Mouse (Mus musculus) embryonic facial prominence, embryonic 14.5 days (tissue): ENCODE measurements at regions not wholly inside any gene's neighbourhood (a gene's known extent, or its start where the extent isn't known, plus 50 kb on each side); places are given as distances from the start of the nearest gene placed in this dataset.
A peak's percentile ranks its signal among the peaks of the same experiment; 100 is the strongest.

Experiments
- ATAC-seq: fragments of 200-750 bp; cut with Nextera tagmentation; 2 replicates; pipeline ENCODE4 v1.8.0; 2017; ENCODE audit warnings: low read depth, moderate number of reproducible peaks, moderate TSS enrichment
- DNase-seq: peaks from one replicate; pipeline ENCODE4 v3.0.0-alpha.2; 2015; ENCODE audit warnings: low spot score
- H3K27ac ChIP-seq: fragments of 300-500 bp; sonication (generic); replicated peaks from 2 replicates; pipeline ENCODE4 v1.5.1; 2014; ENCODE audit warnings: low read depth, mild to moderate bottlenecking, low read length, moderate library complexity
- H3K27me3 ChIP-seq: fragments of 300-500 bp; sonication (generic); replicated peaks from 2 replicates; pipeline ENCODE4 v1.6.1; 2014; ENCODE audit warnings: low read length; ENCODE audit not compliant: control insufficient read depth, insufficient read depth
- H3K36me3 ChIP-seq: fragments of 300-500 bp; sonication (generic); 2 replicates; pipeline ENCODE4 v1.6.1; 2014; ENCODE audit warnings: low read length, mixed read lengths; ENCODE audit not compliant: control insufficient read depth, insufficient read depth
- H3K4me1 ChIP-seq: fragments of 300-500 bp; sonication (generic); 2 replicates; pipeline ENCODE4 v1.6.1; 2014; ENCODE audit warnings: antibody characterized with exemption, low read length; ENCODE audit not compliant: control insufficient read depth, insufficient read depth
- H3K4me2 ChIP-seq: fragments of 300-500 bp; sonication (generic); 2 replicates; pipeline ENCODE4 v1.6.1; 2014; ENCODE audit warnings: low read depth, mild to moderate bottlenecking, low read length, moderate library complexity, mixed read lengths
- H3K4me3 ChIP-seq: fragments of 300-500 bp; sonication (generic); 2 replicates; pipeline ENCODE4 v1.5.1; 2014; ENCODE audit warnings: low read depth, mild to moderate bottlenecking, low read length
- H3K9ac ChIP-seq: fragments of 300-500 bp; sonication (generic); 2 replicates; pipeline ENCODE4 v1.6.1; 2014; ENCODE audit warnings: low read depth, mild to moderate bottlenecking, low read length, moderate library complexity, mixed read lengths
- H3K9me3 ChIP-seq: fragments of 300-500 bp; sonication (generic); 2 replicates; pipeline ENCODE4 v1.6.1; 2016; ENCODE audit warnings: low read length; ENCODE audit not compliant: control insufficient read depth
- WGBS: fragments of 180-500 bp; shearing (Covaris S2); extraction: QIAGEN DNeasy Blood & Tissue Kit; methylation state at CpG from one replicate; pipeline ENCODE4 v1.1.7; 2014; 5-methylcytosine and 5-hydroxymethylcytosine counted together

DNA sequence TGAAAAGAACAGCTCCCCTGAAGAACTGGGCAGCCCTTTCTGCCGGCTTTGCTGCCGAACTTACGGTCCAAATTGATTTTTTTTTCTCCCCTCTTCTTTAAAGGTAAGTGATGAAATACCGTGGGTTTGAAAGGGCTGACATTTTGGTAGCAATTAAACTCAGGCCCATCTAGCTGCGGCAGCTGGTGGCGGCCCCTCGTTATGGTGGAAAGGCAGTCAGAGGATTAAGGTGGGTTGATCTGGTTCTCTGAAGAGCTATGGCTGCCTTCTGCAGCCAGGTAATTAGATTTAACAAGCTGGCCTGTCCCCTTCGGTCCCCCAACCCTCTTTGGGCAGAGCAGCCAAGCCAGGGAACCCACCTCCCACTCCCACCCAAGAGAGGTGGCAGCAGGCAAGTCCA is 214.1 kb upstream of the Csf3r start:
- H3K36me3 ChIP-seq: no peaks in the 10 kb centered on the region
- H3K4me1 ChIP-seq: no peaks in the 10 kb centered on the region
- no peaks in the 10 kb centered on the region for H3K27me3 ChIP-seq
- H3K9ac ChIP-seq: no peak overlapping the region
- no peak for DNase-seq
- H3K4me3 ChIP-seq: no peak overlapping the region
- H3K4me2 ChIP-seq: no peak overlapping the region
- no peak for ATAC-seq
- no peak overlapping the region for H3K27ac ChIP-seq
- 46% methylated on average over 8 of the region's 8 CpGs for WGBS
- H3K9me3 ChIP-seq: peaks cover 3% of the 10 kb centered on the region; the same call in 1 of the 2 replicates

DNA sequence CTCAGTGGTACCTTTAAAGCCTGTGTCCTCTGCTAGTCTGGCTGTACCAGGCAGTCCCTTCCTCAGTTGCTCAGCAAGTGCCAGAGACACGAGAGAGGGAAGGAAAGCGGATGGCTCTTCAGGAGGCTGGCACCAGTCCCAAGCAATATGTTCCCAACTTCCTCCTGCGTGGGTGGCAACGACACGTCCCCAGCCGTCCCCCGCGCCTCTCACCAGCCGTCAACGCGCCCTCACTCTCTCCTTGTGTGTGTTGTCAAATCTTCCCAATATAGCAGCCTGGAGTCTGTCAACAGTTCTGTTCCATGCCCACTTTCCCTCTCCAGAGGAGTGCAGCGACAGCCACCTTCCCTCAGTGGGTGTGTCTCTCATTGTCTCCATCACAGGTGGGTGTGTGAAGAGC is 210.0 kb upstream of the Csf3r start:
- no peaks in the 10 kb centered on the region for H3K9me3 ChIP-seq
- no peak overlapping the region for H3K9ac ChIP-seq
- 66% methylated on average over 11 of the region's 12 CpGs for WGBS
- no peak overlapping the region for H3K27ac ChIP-seq
- H3K4me2 ChIP-seq: no peak overlapping the region
- DNase-seq: no peak
- H3K36me3 ChIP-seq: no peaks in the 10 kb centered on the region
- ATAC-seq: no peak
- no peaks in the 10 kb centered on the region for H3K4me1 ChIP-seq
- H3K4me3 ChIP-seq: no peak overlapping the region
- H3K27me3 ChIP-seq: no peaks in the 10 kb centered on the region

DNA sequence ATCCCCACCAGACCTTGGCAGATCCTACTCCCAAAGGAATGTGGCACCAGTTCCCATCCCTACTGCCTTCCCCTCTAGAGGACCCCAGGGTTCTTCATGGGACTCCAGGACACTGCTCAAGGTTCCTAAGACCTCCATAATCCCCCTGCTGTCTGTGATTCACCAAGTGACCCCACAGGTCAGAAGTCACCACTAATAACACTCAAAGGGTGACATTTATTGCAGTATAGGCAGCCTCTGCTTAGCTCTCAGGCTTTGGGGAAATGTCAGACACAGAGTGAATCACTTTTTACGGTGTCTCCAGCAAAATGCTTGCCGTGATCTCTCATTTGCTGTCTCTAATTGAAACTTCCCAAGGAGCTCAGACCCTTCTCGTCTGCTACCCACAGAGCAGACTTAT is 209.1 kb upstream of the Csf3r start:
- H3K4me2 ChIP-seq: no peak overlapping the region
- H3K27ac ChIP-seq: no peak overlapping the region
- ATAC-seq: no peak
- no peaks in the 10 kb centered on the region for H3K36me3 ChIP-seq
- no peak overlapping the region for H3K4me3 ChIP-seq
- H3K4me1 ChIP-seq: no peaks in the 10 kb centered on the region
- H3K9ac ChIP-seq: no peak overlapping the region
- no peaks in the 10 kb centered on the region for H3K27me3 ChIP-seq
- WGBS: 65% methylated on average over 3 of the region's 3 CpGs
- no peak for DNase-seq
- no peaks in the 10 kb centered on the region for H3K9me3 ChIP-seq

DNA sequence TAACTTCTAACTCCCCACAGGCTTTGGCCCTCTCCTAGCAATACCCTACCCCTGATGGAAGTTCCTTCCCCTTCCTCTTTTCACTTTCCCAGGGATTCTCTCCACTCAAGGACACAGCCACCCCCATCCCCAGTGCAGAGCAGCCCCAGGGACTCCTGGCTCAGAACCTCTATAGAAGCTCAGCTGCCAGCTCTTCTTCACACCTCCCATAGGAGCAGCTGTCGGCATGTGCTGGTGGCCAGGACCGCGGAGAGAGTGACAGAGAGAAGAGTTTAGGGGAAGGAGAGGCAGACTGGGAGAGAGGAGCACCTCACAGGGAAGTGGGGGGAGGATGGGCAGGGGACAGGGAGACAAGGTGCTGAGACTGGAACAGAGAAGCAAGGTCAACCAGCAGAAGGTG is 199.8 kb upstream of the Csf3r start:
- ATAC-seq (no peak), DNase-seq (no peak)
- Histone ChIP-seq H3K9me3 (no peaks in the 10 kb centered on the region), H3K4me2 (no peak overlapping the region), H3K27ac (no peak overlapping the region), H3K4me1 (peaks cover 8% of the 10 kb centered on the region), H3K9ac (no peak overlapping the region), H3K36me3 (no peaks in the 10 kb centered on the region), H3K27me3 (no peaks in the 10 kb centered on the region), H3K4me3 (no peak overlapping the region)
- WGBS: 41% methylated on average over 3 of the region's 3 CpGs

DNA sequence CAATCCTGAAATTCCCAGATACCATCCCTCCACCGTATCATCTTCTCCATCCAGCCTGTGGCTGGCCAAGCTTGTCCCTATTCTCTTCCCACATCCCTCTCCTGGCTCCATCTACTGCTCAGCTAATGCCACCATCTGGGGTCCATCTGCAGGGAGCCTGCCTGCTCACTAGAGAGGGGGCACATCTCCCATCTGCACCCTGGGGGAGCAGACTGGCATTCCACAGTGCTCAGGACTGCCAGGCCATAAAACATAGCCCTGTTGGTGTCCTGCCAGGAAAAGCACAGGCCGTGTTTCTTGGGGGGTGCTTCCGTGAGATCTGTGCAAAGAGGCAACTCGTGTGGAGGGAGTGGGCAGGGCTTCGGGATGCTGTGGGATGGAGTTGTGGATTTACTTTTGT is 197.9 kb upstream of the Csf3r start:
- Histone ChIP-seq H3K27me3 (no peaks in the 10 kb centered on the region), H3K9ac (no peak overlapping the region), H3K27ac (no peak overlapping the region), H3K9me3 (no peaks in the 10 kb centered on the region), H3K4me3 (no peak overlapping the region), H3K36me3 (no peaks in the 10 kb centered on the region), H3K4me2 (no peak overlapping the region), H3K4me1 (peaks cover 8% of the 10 kb centered on the region)
- WGBS: 48% methylated on average over 5 of the region's 5 CpGs
- ATAC-seq (no peak), DNase-seq (peak; percentile 47)

DNA sequence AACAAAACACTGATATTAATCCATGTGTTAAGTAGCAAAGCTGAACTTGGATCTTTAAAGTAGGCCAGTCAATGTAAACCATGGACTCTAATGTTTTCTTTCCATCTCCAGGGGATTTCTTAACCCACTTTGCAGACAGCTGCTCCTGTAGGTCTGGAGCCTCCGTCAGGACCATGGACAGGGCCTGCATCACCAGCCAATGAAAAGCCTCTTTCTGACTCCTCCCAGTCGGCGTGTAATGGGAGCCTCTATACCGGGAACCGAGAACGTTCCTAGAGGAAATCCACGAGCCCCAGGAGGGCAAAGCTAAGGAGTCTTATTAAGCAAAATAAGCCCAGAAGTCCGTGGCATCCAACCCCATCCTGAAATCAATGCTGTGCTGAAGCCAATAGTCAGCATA is 189.1 kb upstream of the Csf3r start:
- no peaks in the 10 kb centered on the region for H3K4me1 ChIP-seq
- peak overlapping the region; percentile 24; the same call in 1 of the 2 replicates for H3K4me2 ChIP-seq
- WGBS: under 1% methylated on average over 8 of the region's 8 CpGs
- H3K4me3 ChIP-seq: no peak overlapping the region
- no peak overlapping the region for H3K27ac ChIP-seq
- ATAC-seq (peak; percentile 84; the same call in 1 of the 2 replicates), DNase-seq (peak; percentile 92)
- H3K27me3 ChIP-seq: no peaks in the 10 kb centered on the region
- no peaks in the 10 kb centered on the region for H3K36me3 ChIP-seq
- no peak overlapping the region for H3K9ac ChIP-seq
- H3K9me3 ChIP-seq: no peaks in the 10 kb centered on the region

DNA sequence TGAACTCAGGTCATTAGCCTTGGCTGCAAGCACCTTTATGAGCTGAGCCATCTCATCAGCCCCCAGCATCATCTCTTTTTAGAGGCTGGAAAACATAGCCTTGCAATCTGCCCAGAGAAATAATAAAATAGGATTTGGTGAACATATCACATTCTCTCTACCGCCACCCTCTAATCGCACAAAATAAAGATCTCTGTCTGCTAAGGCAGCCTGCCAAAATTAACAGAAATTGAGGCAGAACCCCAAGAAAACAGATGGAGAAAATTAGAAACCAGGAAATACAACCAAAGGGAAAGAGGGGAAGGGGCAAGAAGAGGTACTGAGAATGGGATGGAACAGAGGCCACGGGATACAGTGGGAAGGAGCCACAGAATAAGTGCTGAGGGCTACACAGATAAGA is 176.8 kb upstream of the Csf3r start:
- H3K9ac ChIP-seq: no peak overlapping the region
- no peaks in the 10 kb centered on the region for H3K4me1 ChIP-seq
- no peak overlapping the region for H3K4me2 ChIP-seq
- ATAC-seq (no peak), DNase-seq (no peak)
- H3K27me3 ChIP-seq: no peaks in the 10 kb centered on the region
- H3K27ac ChIP-seq: no peak overlapping the region
- no peaks in the 10 kb centered on the region for H3K36me3 ChIP-seq
- WGBS: 64% methylated on average over 3 of the region's 3 CpGs
- H3K4me3 ChIP-seq: no peak overlapping the region
- no peaks in the 10 kb centered on the region for H3K9me3 ChIP-seq

DNA sequence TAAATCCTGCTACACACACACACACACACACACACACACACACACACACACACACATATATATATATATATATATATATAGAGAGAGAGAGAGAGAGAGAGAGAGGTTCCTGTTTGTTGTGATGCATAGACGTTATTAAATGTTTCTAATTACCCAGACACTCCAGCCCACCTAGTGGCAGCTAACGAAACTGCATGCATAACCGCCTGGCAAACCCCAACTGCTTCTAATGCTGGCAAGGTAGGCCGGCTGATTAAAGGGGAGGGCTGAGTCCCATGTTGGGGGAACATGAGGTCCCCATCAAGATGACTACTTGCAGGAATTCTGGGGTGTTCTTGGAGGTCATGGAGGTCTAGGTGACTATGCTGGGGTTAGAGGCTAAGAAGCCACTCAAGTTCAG is 174.1 kb upstream of the Csf3r start:
- no peak overlapping the region for H3K4me2 ChIP-seq
- H3K27ac ChIP-seq: no peak overlapping the region
- no peak for DNase-seq
- H3K27me3 ChIP-seq: no peaks in the 10 kb centered on the region
- H3K4me1 ChIP-seq: no peaks in the 10 kb centered on the region
- 8% methylated on average over 4 of the region's 4 CpGs for WGBS
- no peaks in the 10 kb centered on the region for H3K36me3 ChIP-seq
- H3K9me3 ChIP-seq: no peaks in the 10 kb centered on the region
- H3K4me3 ChIP-seq: no peak overlapping the region
- ATAC-seq: no peak
- no peak overlapping the region for H3K9ac ChIP-seq

DNA sequence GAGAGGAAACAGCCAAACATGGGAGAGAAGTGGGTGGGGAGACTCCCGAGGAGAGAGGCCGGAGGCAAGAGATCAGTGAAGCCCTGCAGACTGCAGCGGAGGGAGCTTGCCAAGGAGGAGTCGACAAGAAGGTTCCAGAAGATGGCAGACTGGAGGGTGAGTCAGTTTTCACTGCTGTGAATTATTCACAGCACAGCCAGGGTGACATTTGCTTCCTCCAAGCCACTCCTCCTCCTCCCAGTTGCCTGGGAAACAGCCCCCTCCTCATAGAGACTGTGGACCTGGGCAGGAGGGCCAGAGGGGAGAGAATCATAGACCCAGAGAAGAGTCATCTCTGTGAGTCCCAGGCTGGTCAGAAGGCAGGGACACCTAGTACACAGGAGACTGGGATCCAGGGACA is 171.8 kb upstream of the Csf3r start:
- H3K36me3 ChIP-seq: no peaks in the 10 kb centered on the region
- no peak overlapping the region for H3K9ac ChIP-seq
- H3K27me3 ChIP-seq: no peaks in the 10 kb centered on the region
- WGBS: 64% methylated on average over 4 of the region's 4 CpGs
- no peaks in the 10 kb centered on the region for H3K9me3 ChIP-seq
- ATAC-seq (no peak), DNase-seq (no peak)
- H3K4me1 ChIP-seq: no peaks in the 10 kb centered on the region; the same call in 1 of the 2 replicates
- H3K27ac ChIP-seq: no peak overlapping the region
- H3K4me3 ChIP-seq: no peak overlapping the region
- H3K4me2 ChIP-seq: no peak overlapping the region
